Mouse (Mus musculus): ENCODE results near the gene Dock9.

Gene Dock9

GRCm38 (mm10) chr14:121791935-121792334 lies 5.7 kb downstream of the Dock9 start:
- no peak for DNase-seq (ENCODE audit: low read depth, low spot score)

- no peak for DNase-seq (ENCODE audit: low read depth, low spot score)
Observed at GRCm38 (mm10) chr14:121791112-121791511, 6.5 kb downstream of the Dock9 start.

GRCm38 (mm10) chr14:121789273-121789672 lies 8.4 kb downstream of the Dock9 start:
- no peak for DNase-seq (ENCODE audit: low read depth, low spot score)

- no peak for DNase-seq (ENCODE audit: low read depth, low spot score)
Observed at GRCm38 (mm10) chr14:121788451-121788850, 9.2 kb downstream of the Dock9 start.

GRCm38 (mm10) chr14:121787430-121787829 lies 10.2 kb downstream of the Dock9 start:
- no peak for DNase-seq (ENCODE audit: low read depth, low spot score)

GRCm38 (mm10) chr14:121786900-121787299 lies 10.7 kb downstream of the Dock9 start:
- DNase-seq (ENCODE audit: low read depth, low spot score), result no peak

GRCm38 (mm10) chr14:121785394-121785793 lies 12.2 kb downstream of the Dock9 start:
- DNase-seq (ENCODE audit: low read depth, low spot score), result peak; percentile 57

- DNase-seq (ENCODE audit: low read depth, low spot score), result no peak
Observed at GRCm38 (mm10) chr14:121780942-121781531, 16.6 kb downstream of the Dock9 start.

GRCm38 (mm10) chr14:121780144-121780913 lies 17.3 kb downstream of the Dock9 start:
- DNase-seq (ENCODE audit: low read depth, low spot score), result no peak

- DNase-seq (ENCODE audit: low read depth, low spot score), result peak; percentile 39
Observed at GRCm38 (mm10) chr14:121779620-121780019, 18.0 kb downstream of the Dock9 start.

- DNase-seq (ENCODE audit: low read depth, low spot score), result no peak
Observed at GRCm38 (mm10) chr14:121777279-121777831, 20.3 kb downstream of the Dock9 start.

- peak; percentile 34 for DNase-seq (ENCODE audit: low read depth, low spot score)
Observed at GRCm38 (mm10) chr14:121776749-121777148, 20.9 kb downstream of the Dock9 start.

GRCm38 (mm10) chr14:121762021-121762452 lies 35.6 kb downstream of the Dock9 start:
- no peak for DNase-seq (ENCODE audit: low read depth, low spot score)

GRCm38 (mm10) chr14:121760403-121760802 lies 37.2 kb downstream of the Dock9 start:
- DNase-seq (ENCODE audit: low read depth, low spot score), result peak; percentile 22

- no peak for DNase-seq (ENCODE audit: low read depth, low spot score)
Observed at GRCm38 (mm10) chr14:121754110-121754509, 43.5 kb downstream of the Dock9 start.

- DNase-seq (ENCODE audit: low read depth, low spot score), result no peak
Observed at GRCm38 (mm10) chr14:121752686-121753426, 44.8 kb downstream of the Dock9 start.

- no peak for DNase-seq (ENCODE audit: low read depth, low spot score)
Observed at GRCm38 (mm10) chr14:121749606-121750005, 48.0 kb downstream of the Dock9 start.

GRCm38 (mm10) chr14:121749084-121749483 lies 48.6 kb downstream of the Dock9 start:
- DNase-seq (ENCODE audit: low read depth, low spot score), result no peak

GRCm38 (mm10) chr14:121747360-121747759 lies 50.3 kb downstream of the Dock9 start:
- DNase-seq (ENCODE audit: low read depth, low spot score), result no peak

GRCm38 (mm10) chr14:121743787-121744417 lies 53.7 kb downstream of the Dock9 start:
- no peak for DNase-seq (ENCODE audit: low read depth, low spot score)

All from A20 (cell line).